Mouse (Mus musculus): ENCODE data around the gene Tsen2.

DNA sequence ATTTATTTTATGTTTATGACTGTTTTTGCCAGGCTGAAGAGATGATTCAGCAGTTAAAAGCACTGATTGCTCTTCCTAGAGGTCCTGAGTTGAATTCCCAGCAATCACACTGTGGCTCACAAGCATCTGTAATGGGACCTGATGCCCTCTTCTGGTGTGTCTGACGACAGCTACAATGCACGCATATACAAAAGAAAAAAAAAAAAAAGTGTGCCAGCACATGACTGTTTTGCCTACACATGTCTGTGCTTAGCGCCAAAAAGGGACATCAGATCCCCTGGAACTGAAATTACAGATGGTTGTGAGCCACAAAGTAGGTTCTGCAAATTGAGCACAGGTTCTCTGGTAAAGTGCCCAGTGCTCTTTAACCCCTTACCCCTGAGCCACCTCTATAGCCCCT lies 2.1 kb upstream of the Tsen2 start:
- no peak for TF ChIP-seq CTCF (IDR thresholded peaks at IDR 0.05; ENCODE audit: low read depth, low read length)
- TF ChIP-seq GATA1 (IDR thresholded peaks at IDR 0.05; ENCODE audit: borderline replicate concordance, low read length) = no peak
- TF ChIP-seq GATA2 (IDR thresholded peaks at IDR 0.05; ENCODE audit: borderline replicate concordance, low read depth, low read length) = no peak
- TF ChIP-seq TAL1 (conservative IDR thresholded peaks at IDR 0.05; ENCODE audit: low read depth, low read length) = no peak

All from G1E (cell line).